Mouse (Mus musculus) CD4-positive, CD25-positive, alpha-beta regulatory T cell, adult 2 months (primary cell): ENCODE results near the gene Rmnd1.

Source experiments
- DNase-seq: peaks from one replicate; pipeline ENCODE4 v3.0.0-alpha.2; 2012; ENCODE audit warnings: low read depth, low spot score

The Rmnd1 gene

DNA sequence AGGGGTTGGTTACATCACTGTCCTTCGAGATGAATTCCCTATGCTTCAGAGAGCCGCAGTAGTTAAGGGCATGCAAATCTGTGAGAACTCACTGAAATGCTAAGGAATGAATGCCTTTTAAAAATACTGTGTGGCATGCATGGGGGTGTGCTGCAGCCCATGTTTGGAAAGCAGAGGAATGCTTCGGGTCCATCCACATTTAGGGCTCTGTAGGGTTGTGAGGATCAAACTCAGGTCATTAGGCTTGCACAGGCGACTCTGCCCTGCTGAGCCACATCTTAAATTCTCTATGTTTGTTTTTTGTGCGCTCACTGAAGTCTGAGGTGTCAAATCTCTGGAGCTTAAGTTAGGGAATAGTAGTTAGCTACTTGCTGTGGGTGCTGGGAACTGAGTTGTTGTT lies 41.1 kb downstream of the Rmnd1 start:
- DNase-seq: no peak

DNA sequence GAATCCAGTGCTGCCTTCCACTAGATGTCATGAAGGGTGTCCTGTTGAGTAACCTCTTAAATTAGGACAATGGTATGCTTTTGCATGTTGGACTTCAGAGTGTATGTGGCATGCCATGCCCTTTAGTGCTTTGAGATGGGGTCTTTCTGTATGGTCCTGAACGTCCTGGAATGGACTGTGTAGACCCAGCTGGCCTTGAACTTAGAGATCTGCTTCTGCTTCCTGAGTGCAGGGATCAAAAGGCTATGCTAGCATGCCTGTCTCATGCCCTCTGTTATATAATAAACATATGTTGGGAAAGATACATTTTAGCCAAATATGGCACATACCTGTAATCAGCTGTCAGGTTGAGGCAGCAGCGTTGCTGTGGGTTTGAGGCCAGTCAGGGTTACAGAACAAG lies 41.6 kb downstream of the Rmnd1 start:
- DNase-seq: no peak

DNA sequence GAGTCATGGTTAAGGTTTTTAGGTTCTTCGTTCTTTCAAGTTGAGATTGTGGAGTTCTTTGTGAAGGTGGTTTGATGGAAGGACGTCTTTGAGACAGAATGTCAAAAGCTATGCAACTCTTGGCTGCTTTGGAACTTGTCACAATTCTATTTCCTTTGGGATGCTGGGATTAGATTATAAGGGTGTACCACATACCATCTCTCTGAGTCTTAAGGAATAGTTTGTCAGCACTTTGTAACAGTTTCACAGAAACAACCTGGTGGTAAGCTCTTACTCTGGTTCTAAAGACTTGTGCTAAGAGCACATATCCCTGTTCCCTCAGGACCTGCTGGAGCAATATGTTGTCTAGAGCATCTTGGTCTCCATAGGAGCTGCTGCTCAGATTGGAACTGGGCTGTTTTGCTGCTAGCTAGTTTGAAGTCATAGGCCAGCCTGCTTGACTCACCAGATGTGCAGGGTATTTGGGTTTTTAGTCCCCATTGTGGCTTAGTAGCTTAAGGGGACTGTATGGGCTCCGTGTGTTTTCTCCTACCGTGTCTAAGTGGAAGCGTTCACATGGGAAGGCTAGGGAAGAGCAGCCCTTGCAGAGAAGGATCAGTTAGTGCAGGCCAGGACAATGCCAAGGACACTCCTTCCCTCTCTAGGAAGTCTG lies 42.6 kb downstream of the Rmnd1 start:
- no peak for DNase-seq

DNA sequence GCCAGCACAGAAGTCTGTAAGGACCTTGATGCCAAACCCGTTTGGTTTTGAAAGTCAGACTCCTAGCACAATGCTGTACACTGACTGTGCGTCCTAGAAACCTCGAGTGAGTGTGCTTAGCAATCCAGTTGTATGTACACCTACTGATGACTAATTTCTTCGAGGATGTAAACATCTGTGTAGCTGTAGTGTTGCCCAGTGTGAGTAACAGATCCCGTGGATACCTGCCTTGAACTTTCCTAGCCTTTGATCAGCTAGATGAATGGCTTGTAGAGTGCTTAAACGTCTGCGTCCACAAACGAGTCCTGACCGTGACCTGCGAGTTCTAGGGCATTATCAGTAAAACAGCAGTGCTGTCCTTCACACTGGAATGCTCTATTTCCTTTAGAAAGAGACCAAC lies 43.2 kb downstream of the Rmnd1 start:
- peak; percentile 40 for DNase-seq

DNA sequence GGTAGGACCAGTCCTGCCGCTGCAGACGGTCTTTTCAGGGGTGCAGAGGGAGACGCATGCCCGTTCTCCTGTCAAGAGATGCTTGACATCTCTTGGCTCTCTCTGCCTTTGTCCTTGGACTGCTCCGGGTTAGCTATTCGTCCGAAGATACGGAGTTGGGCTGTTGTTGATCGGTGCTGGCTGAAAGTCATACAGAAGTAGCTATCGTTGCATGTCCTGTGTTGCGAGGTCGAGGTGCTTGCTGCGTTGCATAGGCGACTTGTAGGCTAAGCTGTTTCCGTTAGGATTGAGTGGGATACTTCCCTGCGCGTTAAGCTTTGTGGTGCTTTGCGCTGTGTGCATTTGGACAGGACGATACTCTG lies 43.8 kb downstream of the Rmnd1 start:
- no peak for DNase-seq

DNA sequence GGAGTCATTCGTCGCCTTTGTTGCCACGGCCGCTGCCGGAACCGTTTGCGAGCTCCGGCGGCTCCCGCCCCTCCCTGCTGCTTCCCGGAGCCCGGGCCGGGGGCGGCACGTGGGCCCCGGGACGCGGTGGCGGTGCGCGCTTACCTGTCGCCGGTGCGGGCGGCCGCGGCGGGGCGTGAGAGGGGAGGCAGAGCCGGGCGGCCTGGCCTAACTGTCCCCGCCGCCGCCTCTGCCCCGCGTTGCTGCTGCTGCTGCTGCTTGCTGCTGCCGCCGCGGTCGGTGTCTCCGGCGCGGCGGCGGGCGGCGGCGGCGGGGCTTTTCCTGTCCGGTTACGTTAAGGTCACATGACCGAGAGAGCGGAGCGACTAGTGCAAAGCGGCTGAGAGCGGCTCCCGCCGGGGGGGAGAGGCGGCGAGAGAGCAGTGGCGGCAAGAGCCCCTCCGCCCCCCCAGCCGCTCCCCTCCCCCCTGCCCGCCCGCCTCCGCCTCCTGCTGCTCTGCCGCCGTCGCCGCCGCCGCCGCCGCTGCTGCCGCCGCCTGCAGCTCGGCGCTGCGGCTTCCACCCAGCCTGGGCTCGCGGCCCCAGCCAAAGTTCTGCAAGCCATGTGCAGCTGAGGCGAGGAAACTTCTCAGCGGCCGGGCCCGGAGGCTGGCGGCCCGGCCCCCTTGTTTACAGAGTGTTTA lies 44.3 kb downstream of the Rmnd1 start, which contains the start of gene Zbtb2:
Gene Zbtb2, minus strand, starts transcription at position 408 of the 683 bp plus-strand sequence.
- peak; percentile 80 for DNase-seq

DNA sequence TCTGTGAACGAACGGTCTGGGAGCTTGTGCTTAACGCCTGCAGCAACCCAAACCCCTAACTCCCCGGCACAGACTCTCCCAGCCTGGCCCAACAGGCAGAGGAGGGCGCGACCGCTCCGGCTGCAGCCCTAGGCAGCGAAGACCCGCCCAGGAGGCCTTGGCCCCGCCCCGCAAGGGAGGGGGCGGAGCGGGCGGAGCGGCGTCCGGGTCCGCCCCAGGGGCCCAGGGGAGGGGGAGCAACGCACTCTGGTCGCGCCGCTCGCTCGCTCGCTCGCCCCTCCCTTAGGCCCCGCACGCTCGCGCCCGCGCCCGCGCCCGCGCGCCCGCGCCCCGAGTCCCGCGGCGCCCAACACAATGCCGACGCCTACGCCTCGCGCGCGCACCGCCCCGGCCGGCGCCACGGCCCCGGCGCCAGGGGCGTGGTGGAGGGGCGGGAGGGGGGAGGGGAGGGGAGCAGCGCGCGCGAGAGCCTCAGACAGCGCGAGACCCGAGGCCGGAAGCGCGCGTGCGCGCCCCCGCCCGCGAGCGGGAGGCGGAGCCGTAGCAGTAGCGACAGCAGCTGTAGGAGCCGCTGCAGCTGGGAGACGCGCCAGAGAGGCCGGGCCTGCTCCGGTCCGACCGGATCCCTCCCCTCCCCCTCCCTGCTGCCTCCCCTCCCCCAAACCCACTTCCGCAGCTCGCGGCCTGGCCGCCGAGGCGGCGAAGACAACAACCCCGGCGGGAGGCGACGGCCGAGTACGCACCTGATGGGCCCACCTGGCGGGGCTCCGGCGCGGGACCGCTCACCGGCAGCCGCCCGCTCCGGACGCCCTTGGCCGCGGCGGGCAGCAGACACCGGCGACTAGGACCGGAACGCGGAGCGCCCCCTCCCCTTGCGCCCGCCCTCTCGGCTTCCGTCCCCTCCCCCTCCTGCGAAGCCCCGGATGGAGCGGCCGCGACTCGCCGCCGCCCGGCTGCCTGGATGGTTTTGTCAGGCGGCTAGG lies 45.3 kb downstream of the Rmnd1 start:
- peak; percentile 98 for DNase-seq

DNA sequence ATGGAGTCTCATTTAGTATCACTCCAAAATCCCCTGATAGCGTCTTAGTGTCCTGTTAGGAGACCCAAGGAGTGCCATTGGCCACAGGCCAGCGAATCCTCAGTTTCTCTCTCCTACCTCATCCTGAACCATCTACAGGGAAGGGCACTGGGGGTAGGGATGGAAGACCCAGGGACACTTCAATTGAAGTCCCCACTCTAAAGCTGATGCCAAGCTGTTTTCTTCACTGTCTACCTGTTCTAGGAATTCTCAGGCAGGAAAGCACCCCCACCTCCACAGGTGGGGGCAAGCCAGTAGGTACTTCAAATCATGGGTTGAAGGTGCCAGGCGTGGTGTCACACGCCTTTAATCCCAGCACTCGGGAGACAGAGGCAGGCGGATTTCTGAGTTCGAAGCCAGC lies 47.9 kb downstream of the Rmnd1 start:
- no peak for DNase-seq

DNA sequence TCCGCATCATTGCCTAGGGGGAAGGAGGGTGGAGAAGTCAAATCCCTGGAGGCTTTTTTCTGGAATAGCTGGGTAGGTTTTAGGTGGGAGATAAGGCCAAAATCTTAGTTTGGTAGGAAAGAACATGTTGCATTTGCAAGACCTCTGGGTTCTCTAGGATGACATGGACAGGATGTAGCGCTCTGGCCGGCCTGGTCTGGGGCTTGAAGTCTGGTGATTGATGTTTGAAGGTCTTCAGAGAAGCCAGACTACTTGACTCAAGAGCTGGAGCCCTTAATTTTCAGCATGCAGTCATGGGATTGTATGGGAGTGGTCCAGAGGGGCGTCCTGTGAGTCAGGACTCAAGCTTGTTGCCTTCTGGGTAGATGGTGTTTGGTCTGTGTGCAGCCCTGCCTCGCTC lies 51.4 kb downstream of the Rmnd1 start:
- DNase-seq: no peak

DNA sequence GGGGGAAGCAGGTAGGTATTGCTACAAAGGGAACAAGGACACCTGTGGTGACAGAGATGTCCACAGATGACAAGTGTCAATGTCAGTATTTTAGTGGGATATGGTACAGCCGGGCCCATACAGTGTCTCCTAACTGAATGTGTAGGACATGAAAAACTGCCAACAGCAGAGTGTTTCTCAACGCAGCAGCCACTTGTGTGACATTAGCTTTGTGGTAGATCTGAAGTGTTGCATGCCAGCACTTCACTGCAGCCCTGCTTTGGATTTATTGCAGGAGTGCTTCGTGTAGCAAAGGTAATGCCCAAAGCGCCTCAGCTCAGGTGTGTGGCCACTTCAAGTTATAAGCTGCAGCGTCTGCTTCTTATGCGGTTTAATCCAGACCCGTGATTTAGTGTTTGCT lies 55.3 kb downstream of the Rmnd1 start:
- no peak for DNase-seq

DNA sequence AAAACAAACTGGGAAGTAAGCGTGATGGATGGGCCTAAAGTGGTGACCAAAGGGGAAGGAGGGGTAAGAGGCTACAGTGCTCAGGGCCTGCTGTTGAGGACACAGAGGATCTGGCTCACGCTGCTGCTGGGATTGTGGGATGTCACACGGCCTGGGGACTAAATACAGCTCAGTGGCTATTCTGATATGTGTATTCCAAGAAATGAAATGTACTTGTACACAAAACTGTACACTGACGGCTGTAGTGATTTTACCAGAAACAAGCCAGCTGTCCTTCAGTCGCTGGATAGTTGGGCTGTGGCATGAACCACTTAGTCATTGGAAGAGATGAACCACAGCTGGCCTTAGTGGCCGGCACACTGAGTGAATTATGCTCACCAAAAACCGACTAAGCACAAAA lies 55.7 kb downstream of the Rmnd1 start:
- DNase-seq: no peak

DNA sequence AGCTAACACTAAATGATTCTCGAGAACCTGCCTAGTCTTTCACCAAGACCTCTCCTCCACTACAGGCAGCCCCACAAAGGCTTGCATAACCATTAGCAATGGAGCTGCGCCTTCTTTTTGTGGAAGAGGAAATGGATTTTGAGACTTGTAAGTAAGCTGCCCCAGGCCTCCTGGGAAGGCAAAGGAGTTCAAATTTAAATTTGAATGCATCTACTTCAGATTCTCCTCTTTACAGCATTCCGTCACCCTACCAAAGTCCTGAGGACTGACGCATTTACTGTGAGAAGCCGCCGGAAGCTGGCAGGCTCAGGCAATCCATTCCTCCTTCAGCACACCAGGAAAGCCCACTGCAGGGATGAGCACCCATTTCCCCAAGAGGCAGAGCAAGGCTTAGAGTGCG lies 56.9 kb downstream of the Rmnd1 start:
- no peak for DNase-seq

DNA sequence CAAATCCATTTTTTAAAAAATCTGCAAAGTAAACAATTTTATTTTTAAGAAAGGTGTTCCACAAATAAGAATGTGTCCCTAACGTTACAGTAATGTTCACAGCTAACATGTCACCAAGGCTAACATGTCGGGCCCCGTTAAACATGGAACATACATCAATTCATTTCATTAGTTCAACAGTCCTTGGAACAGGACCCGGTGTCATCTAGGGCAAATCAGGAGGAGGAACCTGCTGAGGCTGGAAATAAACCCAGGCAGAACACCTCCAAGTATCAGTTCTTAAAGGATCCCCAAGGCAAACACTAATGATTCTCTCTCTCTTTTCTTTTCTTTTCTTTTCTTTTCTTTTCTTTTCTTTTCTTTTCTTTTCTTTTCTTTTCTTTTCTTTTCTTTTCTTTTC lies 57.5 kb downstream of the Rmnd1 start:
- no peak for DNase-seq

DNA sequence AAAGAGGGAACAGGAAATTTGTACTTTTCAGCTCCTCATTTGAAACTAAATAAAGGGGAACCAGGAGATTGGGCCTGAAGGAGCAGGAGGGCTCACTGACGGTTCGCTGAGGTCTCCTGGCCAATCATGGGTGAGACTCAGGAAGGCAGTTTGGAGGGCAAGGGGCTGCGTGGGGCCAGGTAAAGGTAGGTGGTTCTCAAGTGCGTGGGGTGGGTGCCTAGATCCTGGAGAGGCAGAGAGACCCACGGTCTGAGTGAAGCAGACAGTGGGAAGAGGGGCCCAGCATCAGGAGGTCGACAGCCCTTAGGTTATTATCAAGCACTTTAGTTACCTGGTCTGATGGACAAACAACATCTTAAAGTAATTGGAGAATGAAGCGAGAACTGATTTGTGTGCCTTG lies 57.9 kb downstream of the Rmnd1 start:
- DNase-seq: no peak

DNA sequence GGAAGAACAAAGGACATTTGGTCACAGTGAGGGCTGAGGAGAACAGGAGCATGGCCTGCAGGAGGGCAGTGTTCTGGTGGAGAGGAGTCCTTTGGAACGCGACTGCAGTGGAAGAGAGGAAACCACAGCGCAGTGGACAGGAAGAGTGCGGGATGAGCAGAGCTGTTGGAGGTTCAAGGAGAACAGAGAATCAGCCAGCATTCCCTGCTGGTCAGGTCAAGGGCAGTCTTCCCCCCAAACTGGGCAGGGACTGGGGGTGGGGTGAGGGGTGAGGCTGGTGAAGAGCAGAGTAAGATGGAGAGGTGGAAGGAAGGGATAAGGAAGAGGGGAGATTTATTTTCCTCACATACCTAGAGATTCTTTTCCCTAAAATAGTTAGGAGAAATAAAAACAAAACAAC lies 58.6 kb downstream of the Rmnd1 start:
- no peak for DNase-seq

DNA sequence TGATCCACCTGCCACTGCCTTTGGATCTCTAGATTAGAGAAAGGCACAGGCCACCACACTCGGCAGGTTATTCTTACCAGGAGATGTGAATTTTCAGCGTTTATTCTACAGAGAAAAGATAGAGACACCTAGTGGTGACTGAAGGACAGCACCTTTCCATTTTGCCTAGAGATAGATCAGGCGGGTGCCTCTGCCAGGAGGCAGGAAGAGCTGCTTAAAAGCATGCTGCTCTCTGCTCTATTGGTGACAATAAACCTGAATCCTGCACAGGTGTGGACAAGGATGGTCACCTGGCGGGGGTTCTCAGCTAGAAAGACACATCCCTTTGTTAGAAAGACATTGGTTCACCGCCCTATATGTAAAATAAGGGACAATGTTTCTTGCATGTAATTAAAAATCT lies 60.2 kb downstream of the Rmnd1 start:
- DNase-seq: peak; percentile 67

DNA sequence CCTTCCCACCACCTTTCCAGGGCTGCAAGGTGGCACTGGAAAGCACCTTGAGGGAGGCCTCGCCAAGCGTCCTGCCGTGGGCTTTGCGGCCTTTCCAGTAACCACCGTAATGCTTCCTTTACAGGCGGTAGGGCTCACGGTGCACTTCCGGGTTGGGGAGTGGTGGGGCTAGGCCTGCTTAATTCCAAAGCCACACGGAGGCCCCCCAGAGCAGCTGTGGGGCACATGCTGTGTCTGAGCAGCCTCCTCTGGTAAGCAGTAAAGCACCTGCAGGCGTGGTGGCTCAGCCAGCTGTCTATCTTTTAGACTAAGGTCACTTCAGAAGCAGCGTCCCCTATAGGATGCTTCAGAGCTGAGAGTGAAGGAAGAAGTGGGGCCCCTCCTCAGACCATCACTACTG lies 62.1 kb downstream of the Rmnd1 start:
- no peak for DNase-seq

DNA sequence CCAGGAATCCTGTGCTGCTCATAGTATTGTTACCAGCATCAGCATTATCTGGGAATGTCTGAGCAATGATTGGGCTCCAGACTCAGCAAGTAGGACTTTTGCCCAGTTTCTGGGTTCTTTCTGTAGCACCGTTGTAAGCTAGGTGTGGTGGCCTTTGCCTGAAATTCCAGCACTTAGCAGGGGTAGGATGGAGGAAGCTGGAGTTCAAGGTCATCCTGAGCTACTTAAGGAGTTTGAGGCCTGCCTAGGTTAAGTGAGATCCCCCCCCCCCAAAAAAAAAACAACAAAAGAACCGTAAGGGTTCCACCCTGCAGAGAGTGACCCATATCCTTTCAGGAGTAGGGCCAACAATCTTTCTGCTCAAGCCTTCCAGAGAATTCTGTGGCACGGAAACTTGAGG lies 67.6 kb downstream of the Rmnd1 start:
- DNase-seq: no peak

DNA sequence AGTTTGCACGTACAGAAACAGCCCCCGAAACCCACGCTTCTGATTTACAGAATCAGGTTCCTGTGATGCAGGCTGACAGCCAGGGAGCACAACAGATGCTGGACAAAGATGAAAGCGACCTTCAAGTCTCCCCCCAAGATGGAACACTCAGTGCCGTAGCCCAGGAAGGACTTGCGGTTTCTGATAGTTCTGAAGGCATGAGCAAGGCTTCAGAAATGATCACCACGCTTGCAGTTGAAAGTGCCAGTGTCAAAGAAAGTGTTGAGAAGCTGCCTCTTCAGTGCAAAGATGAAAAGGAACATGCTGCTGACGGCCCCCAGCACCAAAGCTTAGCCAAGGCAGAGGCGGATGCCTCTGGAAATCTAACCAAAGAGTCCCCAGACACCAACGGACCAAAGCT lies 74.8 kb downstream of the Rmnd1 start:
- peak; percentile 49 for DNase-seq

DNA sequence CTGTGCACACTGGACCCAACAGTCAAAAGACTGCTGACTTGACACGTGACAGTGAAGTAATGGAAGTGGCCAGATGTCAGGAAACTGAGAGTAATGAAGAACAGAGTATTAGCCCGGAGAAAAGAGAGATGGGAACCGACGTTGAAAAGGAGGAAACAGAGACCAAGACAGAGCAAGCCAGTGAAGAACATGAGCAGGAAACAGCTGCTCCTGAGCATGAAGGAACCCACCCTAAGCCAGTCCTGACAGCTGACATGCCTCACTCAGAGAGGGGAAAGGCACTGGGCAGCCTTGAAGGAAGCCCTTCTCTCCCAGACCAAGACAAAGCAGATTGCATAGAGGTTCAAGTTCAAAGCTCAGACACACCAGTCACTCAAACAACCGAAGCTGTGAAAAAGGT lies 75.5 kb downstream of the Rmnd1 start:
- peak; percentile 21 for DNase-seq

DNA sequence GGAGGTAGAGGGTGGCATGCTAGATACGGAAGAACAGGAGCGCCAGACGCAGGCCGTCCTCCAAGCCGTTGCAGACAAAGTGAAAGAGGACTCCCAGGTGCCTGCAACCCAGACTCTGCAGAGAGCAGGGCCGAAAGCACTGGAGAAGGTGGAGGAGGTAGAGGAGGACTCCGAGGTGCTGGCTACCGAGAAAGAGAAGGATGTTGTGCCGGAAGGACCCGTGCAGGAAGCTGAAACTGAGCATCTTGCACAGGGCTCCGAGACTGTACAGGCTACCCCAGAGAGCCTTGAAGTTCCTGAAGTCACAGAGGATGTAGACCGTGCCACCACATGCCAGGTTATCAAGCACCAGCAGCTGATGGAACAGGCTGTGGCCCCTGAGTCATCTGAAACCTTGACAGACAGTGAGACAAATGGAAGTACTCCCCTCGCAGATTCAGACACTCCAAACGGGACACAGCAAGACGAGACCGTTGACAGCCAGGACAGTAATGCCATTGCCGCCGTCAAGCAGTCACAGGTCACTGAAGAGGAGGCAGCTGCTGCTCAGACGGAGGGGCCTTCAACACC lies 76.2 kb downstream of the Rmnd1 start:
- DNase-seq: peak; percentile 63
